18 mouse cellular contexts compared by ENCODE assay signal in genomic region chr5:117277784-117278183, GRCm38 (mm10). TPM values are rescaled to one million over a fixed set of nuclear protein-coding genes. Genes with fewer than 3 reads are reported as not detected.
DNase-seq lines count a peak whose midpoint lies in the region; ATAC-seq and TF ChIP-seq lines count a peak whose summit lies in the region.
"Had no signal": no experiment of that assay in that cellular context is flagged by ENCODE, and none has a peak within 500 bp of the region (broad histone marks: within the 10 kb centered on the region; RNA-seq: fewer than 3 reads in every experiment).

No protein-coding gene starts in this region.

- H3K36me3 ChIP-seq in liver, postnatal 0 days (replicated peaks; ENCODE audit: insufficient read depth, low read length): peaks cover 9% of the 10 kb centered on the region
- peaks cover 43% of the 10 kb centered on the region for H3K36me3 ChIP-seq in liver, embryonic 12.5 days
- peaks cover 36% of the 10 kb centered on the region for H3K36me3 ChIP-seq in E14TG2a.4 (ENCODE audit: insufficient read depth, low read length)

- H3K4me2 ChIP-seq in liver, postnatal 0 days (ENCODE audit: low read depth, low read length): no peak overlapping the region
- H3K4me2 ChIP-seq in liver, embryonic 12.5 days: no peak overlapping the region
- H3K4me2 ChIP-seq: embryonic facial prominence, embryonic 15.5 days; forebrain, embryonic 12.5 days; hindbrain, embryonic 14.5 days; limb, embryonic 15.5 days had no signal

- no peaks in the 10 kb centered on the region for H3K9me3 ChIP-seq in liver, postnatal 0 days (ENCODE audit: low read length)
- no peaks in the 10 kb centered on the region for H3K9me3 ChIP-seq in liver, embryonic 12.5 days (replicated peaks)
- H3K9me3 ChIP-seq in E14TG2a.4 (ENCODE audit: low read length): no peaks in the 10 kb centered on the region
- H3K9me3 ChIP-seq: embryonic facial prominence, embryonic 15.5 days; forebrain, embryonic 12.5 days; limb, embryonic 15.5 days had no signal

- intact Hi-C loops in gastrocnemius, adult 2 months (cut with DNase I): no loop called here
- intact Hi-C loops in gastrocnemius, postnatal 14 days (cut with DNase I; ENCODE audit: low total_unique reads): no loop called here

- no peaks in the 10 kb centered on the region for H3K27me3 ChIP-seq in liver, postnatal 0 days (ENCODE audit: insufficient read depth, low read length)
- no peaks in the 10 kb centered on the region for H3K27me3 ChIP-seq in liver, embryonic 12.5 days (replicated peaks)
- no peaks in the 10 kb centered on the region for H3K27me3 ChIP-seq in E14TG2a.4 (ENCODE audit: insufficient read depth, low read length)
- H3K27me3 ChIP-seq: embryonic facial prominence, embryonic 15.5 days; forebrain, embryonic 12.5 days; limb, embryonic 15.5 days had no signal

- no peak for DNase-seq in gastrocnemius, adult 2 months
- DNase-seq in gastrocnemius, postnatal 14 days: no peak
- DNase-seq in liver, postnatal 0 days: no peak
- DNase-seq in induced T-regulatory cell, adult 2 months (ENCODE audit: low read depth): peak; percentile 28
- no peak for DNase-seq in urinary bladder, postnatal 10 days (ENCODE audit: low spot score)
- DNase-seq in cerebellum, adult 9-11 months: no peak
- DNase-seq: adrenal gland, adult 2 months; cerebellum, adult 2 months; heart, postnatal 10 days; kidney, adult 9 months; right cerebral cortex, adult 18-20 months; spleen, adult 18-20 months had no signal

- no peak overlapping the region for H3K4me3 ChIP-seq in gastrocnemius, adult 2 months
- H3K4me3 ChIP-seq in liver, postnatal 0 days (ENCODE audit: low read depth, low read length): no peak overlapping the region
- H3K4me3 ChIP-seq in liver, embryonic 12.5 days: no peak overlapping the region
- H3K4me3 ChIP-seq in E14TG2a.4 (replicated peaks; ENCODE audit: low read length): no peak overlapping the region
- H3K4me3 ChIP-seq: embryonic facial prominence, embryonic 15.5 days; forebrain, embryonic 12.5 days; limb, embryonic 15.5 days had no signal

- no peak for ATAC-seq in liver, postnatal 0 days
- ATAC-seq in liver, embryonic 12.5 days: no peak

- TF ChIP-seq CTCF in gastrocnemius, adult 2 months (IDR thresholded peaks at IDR 0.05): 0 out of 2 replicates have a peak, but pooled peaks have one; percentile 2
- TF ChIP-seq CTCF in liver, postnatal 0 days (IDR thresholded peaks at IDR 0.05; ENCODE audit: low read depth): peak; percentile 46
- TF ChIP-seq CTCF in E14TG2a.4 (conservative IDR thresholded peaks at IDR 0.05; ENCODE audit: low read length): peak; percentile 33; the same call in 1 of the 2 replicates

- 96% methylated on average over 6 of the region's 6 CpGs for WGBS in liver, postnatal 0 days (ENCODE audit: insufficient replicate concordance)
- 98% methylated on average over 6 of the region's 6 CpGs for WGBS in liver, embryonic 12.5 days (ENCODE audit: insufficient replicate concordance)

- no peak overlapping the region for H3K9ac ChIP-seq in liver, postnatal 0 days (replicated peaks)
- no peak overlapping the region for H3K9ac ChIP-seq in liver, embryonic 12.5 days
- H3K9ac ChIP-seq: embryonic facial prominence, embryonic 15.5 days; forebrain, embryonic 12.5 days; hindbrain, embryonic 14.5 days; limb, embryonic 15.5 days had no signal

- H3K27ac ChIP-seq in gastrocnemius, adult 2 months: no peak overlapping the region
- no peak overlapping the region for H3K27ac ChIP-seq in liver, postnatal 0 days (ENCODE audit: low read depth)
- H3K27ac ChIP-seq in liver, embryonic 12.5 days: no peak overlapping the region
- H3K27ac ChIP-seq: embryonic facial prominence, embryonic 15.5 days; forebrain, embryonic 12.5 days; hindbrain, embryonic 14.5 days; limb, embryonic 15.5 days had no signal

- TF ChIP-seq EP300 in liver, postnatal 0 days (IDR thresholded peaks at IDR 0.05; ENCODE audit: low read depth): no peak

- no peaks in the 10 kb centered on the region for H3K4me1 ChIP-seq in liver, postnatal 0 days (ENCODE audit: insufficient read depth)
- peaks cover 16% of the 10 kb centered on the region; the same call in 1 of the 2 replicates for H3K4me1 ChIP-seq in liver, embryonic 12.5 days
- H3K4me1 ChIP-seq in E14TG2a.4 (replicated peaks; ENCODE audit: low read depth, low read length): peaks cover 39% of the 10 kb centered on the region
- H3K4me1 ChIP-seq: embryonic facial prominence, embryonic 15.5 days; forebrain, embryonic 12.5 days; limb, embryonic 15.5 days had no signal

RNA-seq across cellular contexts. Expression of gene Pebp1, which starts 9.6 kb away (rescaled TPM):
- total RNA-seq in gastrocnemius, adult 2 months (2021): 100 to 1,000 TPM; 333 to 344 TPM
- total RNA-seq in gastrocnemius, postnatal 14 days (2021): 100 to 1,000 TPM; 293 to 295 TPM
- polyA plus RNA-seq in liver, postnatal 0 days (2015; fragmentation: Nextera tagmentation; extraction: Ambion mirVana): 120 and 129 TPM in 2 replicates
- 311 and 318 TPM in 2 replicates for polyA plus RNA-seq in liver, embryonic 12.5 days (2016; fragmentation: Nextera tagmentation; extraction: Ambion mirVana)

RNA-seq across cellular contexts. Expression of gene Vsig10, which starts 41.1 kb away (rescaled TPM):
- 1 to 10 TPM; 5.2 to 5.3 TPM for total RNA-seq in gastrocnemius, adult 2 months (2021)
- total RNA-seq in gastrocnemius, postnatal 14 days (2021): 1 to 10 TPM; 6.0 to 8.8 TPM
- 2.1 and 2.9 TPM in 2 replicates for polyA plus RNA-seq in liver, postnatal 0 days (2015; fragmentation: Nextera tagmentation; extraction: Ambion mirVana)
- polyA plus RNA-seq in liver, embryonic 12.5 days (2016; fragmentation: Nextera tagmentation; extraction: Ambion mirVana): 2.1 and 2.4 TPM in 2 replicates
